Mouse (Mus musculus): ENCODE results near the gene Ppih.

DNA sequence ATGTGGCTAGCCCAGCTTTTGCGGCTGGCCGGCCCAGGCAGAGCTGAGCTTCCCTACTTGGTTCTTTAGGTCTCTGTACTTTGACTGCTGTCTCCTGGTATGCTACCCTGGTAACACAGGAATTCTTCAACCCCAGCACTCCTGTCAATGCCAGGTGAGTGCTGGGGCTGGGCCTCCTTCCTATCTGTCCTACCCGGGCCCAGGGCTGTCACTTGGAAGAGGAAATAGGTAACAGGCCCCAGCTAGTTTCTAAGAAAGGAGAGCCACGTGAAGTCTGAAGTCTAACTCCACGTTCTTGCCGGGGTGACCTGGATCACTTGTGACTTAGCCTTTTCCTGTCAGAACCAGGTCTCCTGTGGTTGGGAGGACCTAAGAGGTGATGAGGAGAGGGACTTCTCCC lies 63.3 kb downstream of the Ppih start:
- TF ChIP-seq CTCF (IDR thresholded peaks at IDR 0.05; ENCODE audit: low read depth), result no peak
- no peak for TF ChIP-seq EP300 (IDR thresholded peaks at IDR 0.05; ENCODE audit: low read depth)
